Mouse (Mus musculus): ENCODE measurements around the gene Cog2. TPM values are rescaled to one million over a fixed set of nuclear protein-coding genes. Genes with fewer than 3 reads are reported as not detected.
A peak's percentile ranks its signal among the peaks of the same experiment; 100 is the strongest.

Cog2 gene
- total and polyA plus RNA-seq, 3 experiments: 13.8 to 41.8 (median 38.2) TPM

- peak; percentile 78 for DNase-seq
Measured at GRCm38 (mm10) chr8:124569593-124569992, 49.0 kb downstream of the Cog2 start, which contains the start of gene Agt. Gene Agt (minus strand): TSS chr8:124569706.

- no peak for DNase-seq
Measured at GRCm38 (mm10) chr8:124571732-124572429, 51.3 kb downstream of the Cog2 start.

GRCm38 (mm10) chr8:124572430-124572775 is 51.8 kb downstream of the Cog2 start:
- DNase-seq: no peak

- DNase-seq: peak; percentile 91
Measured at GRCm38 (mm10) chr8:124573552-124574340, 53.2 kb downstream of the Cog2 start.

DNA sequence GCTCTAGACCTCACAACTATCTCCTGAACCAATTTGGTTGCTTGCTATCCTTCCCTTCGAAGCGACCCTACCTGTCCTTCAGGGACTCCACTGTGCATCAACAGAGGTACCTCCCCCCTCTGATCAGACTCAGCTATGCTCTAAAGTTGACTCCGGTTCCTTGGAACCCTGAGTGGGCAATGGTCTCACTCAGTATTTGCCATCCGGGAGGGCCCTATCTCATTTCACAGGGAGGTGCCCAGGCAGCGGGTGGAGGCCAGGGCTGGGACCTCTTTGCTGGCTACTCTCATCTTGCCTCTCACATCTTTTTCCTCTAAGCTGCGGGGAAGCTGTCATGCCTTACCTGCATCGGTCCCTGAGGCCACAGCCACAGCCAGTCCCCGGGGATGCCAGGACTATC is 55.2 kb downstream of the Cog2 start, which contains the start of gene Capn9:
Gene Capn9, plus strand, starts transcription at position 301 of the 400 bp plus-strand sequence.
- DNase-seq: no peak

DNA sequence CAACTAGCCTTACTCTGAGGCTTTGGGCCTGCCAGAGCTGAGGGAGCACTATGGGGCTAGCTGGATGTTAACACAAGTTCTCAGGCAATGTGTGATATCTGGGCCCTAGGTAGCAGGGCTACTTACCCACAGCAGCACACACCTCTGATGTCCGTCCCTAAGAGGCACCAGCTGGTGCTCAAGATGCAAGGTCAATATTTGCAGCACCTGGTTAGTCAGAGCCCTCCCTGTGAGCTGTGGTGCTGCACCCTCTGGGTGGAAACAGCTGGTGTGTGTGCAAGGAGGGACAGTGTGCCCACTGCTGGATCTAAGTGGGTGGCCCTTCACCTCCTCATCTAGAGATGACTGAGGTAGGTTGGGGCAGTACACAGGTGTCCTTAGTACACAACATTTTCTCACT is 56.2 kb downstream of the Cog2 start:
- no peak for DNase-seq

DNA sequence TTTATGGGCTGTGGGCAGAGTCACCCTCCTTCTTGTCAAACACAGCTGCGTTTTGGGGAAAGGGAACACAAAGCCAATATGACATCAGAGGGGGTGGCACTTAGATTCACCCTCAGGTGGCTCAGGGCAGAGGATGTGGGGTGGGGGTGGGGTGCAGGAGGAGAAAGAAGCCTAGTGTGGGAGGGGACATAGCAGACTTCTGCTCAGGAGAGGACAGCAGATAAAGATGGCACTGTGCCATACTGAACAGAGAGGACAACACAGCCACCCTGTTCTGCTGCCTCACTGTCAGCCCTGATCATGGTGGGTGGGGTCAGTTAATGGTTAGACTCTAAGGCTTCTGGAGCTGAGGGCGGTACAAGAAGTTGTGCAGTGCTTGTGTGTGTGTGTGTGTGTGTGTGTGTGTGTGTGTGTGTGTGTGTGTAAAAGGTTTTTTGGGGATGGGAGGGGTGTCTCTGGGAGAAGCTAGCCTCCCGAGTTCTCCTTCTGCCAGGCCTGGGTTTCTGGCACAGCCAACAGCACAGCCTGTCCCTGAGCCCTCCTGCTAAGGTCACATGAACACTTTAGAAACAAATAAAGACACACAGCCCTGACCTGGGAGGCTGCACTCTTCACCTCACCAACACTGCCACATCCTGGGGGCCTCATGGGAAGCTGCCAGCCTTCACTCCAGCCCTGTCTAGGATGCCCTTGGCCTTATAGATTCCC is 65.3 kb downstream of the Cog2 start:
- peak; percentile 63 for DNase-seq

GRCm38 (mm10) chr8:124586556-124586955 is 66.0 kb downstream of the Cog2 start:
- no peak for DNase-seq

- peak; percentile 78 for DNase-seq
Measured at GRCm38 (mm10) chr8:124589393-124589792, 68.8 kb downstream of the Cog2 start.

Other genes with a start within 250 kb of the Cog2 start
- 1 to 10 TPM; 5.3 to 5.4 TPM for gene Pgbd5, start 81.1 kb upstream of the Cog2 start, total RNA-seq (2021)
- gene Pgbd5, start 81.1 kb upstream of the Cog2 start, polyA plus RNA-seq (2012; rRNA removed): 8.0 and 8.6 TPM in 2 replicates
- gene Agt, start 48.9 kb downstream of the Cog2 start, total RNA-seq (2021): 10 to 100 TPM in 1 of 2 experiments, 1 to 10 TPM in 1; 4.1 to 12.3 TPM
- 17.3 and 19.6 TPM in 2 replicates for gene Agt, start 48.9 kb downstream of the Cog2 start, polyA plus RNA-seq (2012; rRNA removed)
- under 1 TPM in 1 of 2 experiments, not detected in 1; 0.26 TPM for gene Capn9, start 55.3 kb downstream of the Cog2 start, total RNA-seq (2021)
- gene Capn9, start 55.3 kb downstream of the Cog2 start, polyA plus RNA-seq (2012; rRNA removed): 0.11 and 0.12 TPM in 2 replicates
- gene 2310022B05Rik, start 142.6 kb downstream of the Cog2 start, total RNA-seq (2021): 10 to 100 TPM; 34.1 to 56.7 TPM
- 37.6 and 49.4 TPM in 2 replicates for gene 2310022B05Rik, start 142.6 kb downstream of the Cog2 start, polyA plus RNA-seq (2012; rRNA removed)
- 10 to 100 TPM; 36.4 to 43.3 TPM for gene Ttc13, start 201.2 kb downstream of the Cog2 start, total RNA-seq (2021)
- gene Ttc13, start 201.2 kb downstream of the Cog2 start, polyA plus RNA-seq (2012; rRNA removed): 14.6 and 16.6 TPM in 2 replicates
- 10 to 100 TPM in 1 of 2 experiments, 1 to 10 TPM in 1; 9.2 to 10.7 TPM for gene Arv1, start 201.4 kb downstream of the Cog2 start, total RNA-seq (2021)
- 12.8 and 13.9 TPM in 2 replicates for gene Arv1, start 201.4 kb downstream of the Cog2 start, polyA plus RNA-seq (2012; rRNA removed)
- gene Fam89a, start 231.1 kb downstream of the Cog2 start, total RNA-seq (2021): under 1 TPM; 0.28 to 0.43 TPM
- gene Fam89a, start 231.1 kb downstream of the Cog2 start, polyA plus RNA-seq (2012; rRNA removed): 1.0 and 1.6 TPM in 2 replicates